Mouse (Mus musculus): Measurements from ENCODE around the gene Ankrd44. TPM values are rescaled to one million over a fixed set of nuclear protein-coding genes. Genes with fewer than 3 reads are reported as not detected.

Gene Ankrd44
- polyA plus RNA-seq, 1 experiment from 2014 or later, result 7.6 TPM

GRCm38 (mm10) chr1:54815206-54815855, 110.9 kb downstream of the Ankrd44 start:
- Histone ChIP-seq H3K36me3 (ENCODE audit: control insufficient read depth, insufficient read depth, low read length) (no peaks in the 10 kb centered on the region), H3K4me1 (ENCODE audit: control insufficient read depth, insufficient read depth, low read length) (no peaks in the 10 kb centered on the region), H3K9ac (ENCODE audit: low read depth, low read length) (no peak overlapping the region), H3K27ac (ENCODE audit: low read length) (no peak overlapping the region), H3K4me2 (ENCODE audit: low read depth, low read length) (no peak overlapping the region), H3K9me3 (ENCODE audit: control insufficient read depth, low read length) (no peaks in the 10 kb centered on the region), H3K27me3 (replicated peaks; ENCODE audit: control insufficient read depth, insufficient read depth, low read length) (no peaks in the 10 kb centered on the region), H3K4me3 (ENCODE audit: low read length) (no peak overlapping the region)
- peak; percentile 78 for ATAC-seq
- WGBS, result 41% methylated on average over 9 of the region's 9 CpGs

GRCm38 (mm10) chr1:54809811-54810549, 116.2 kb downstream of the Ankrd44 start:
- Histone ChIP-seq H3K27me3 (replicated peaks; ENCODE audit: control insufficient read depth, insufficient read depth, low read length) (no peaks in the 10 kb centered on the region), H3K4me3 (ENCODE audit: low read length) (no peak overlapping the region), H3K27ac (ENCODE audit: low read length) (no peak overlapping the region), H3K9ac (ENCODE audit: low read depth, low read length) (no peak overlapping the region), H3K36me3 (ENCODE audit: control insufficient read depth, insufficient read depth, low read length) (no peaks in the 10 kb centered on the region), H3K4me1 (ENCODE audit: control insufficient read depth, insufficient read depth, low read length) (no peaks in the 10 kb centered on the region), H3K9me3 (ENCODE audit: control insufficient read depth, low read length) (no peaks in the 10 kb centered on the region), H3K4me2 (ENCODE audit: low read depth, low read length) (no peak overlapping the region)
- 79% methylated on average over 10 of the region's 10 CpGs for WGBS
- no peak for ATAC-seq

- H3K27ac ChIP-seq (ENCODE audit: low read length), result no peak overlapping the region
- WGBS, result 98% methylated on average over 13 of the region's 13 CpGs
- ATAC-seq, result no peak
- H3K27me3 ChIP-seq (replicated peaks; ENCODE audit: control insufficient read depth, insufficient read depth, low read length), result no peaks in the 10 kb centered on the region
- no peak overlapping the region for H3K4me3 ChIP-seq (ENCODE audit: low read length)
- no peak overlapping the region for H3K9ac ChIP-seq (ENCODE audit: low read depth, low read length)
- H3K9me3 ChIP-seq (ENCODE audit: control insufficient read depth, low read length), result no peaks in the 10 kb centered on the region
- H3K4me1 ChIP-seq (ENCODE audit: control insufficient read depth, insufficient read depth, low read length), result no peaks in the 10 kb centered on the region
- H3K4me2 ChIP-seq (ENCODE audit: low read depth, low read length), result no peak overlapping the region
- H3K36me3 ChIP-seq (ENCODE audit: control insufficient read depth, insufficient read depth, low read length), result no peaks in the 10 kb centered on the region
Measured at GRCm38 (mm10) chr1:54809098-54809490, 117.1 kb downstream of the Ankrd44 start.

- no peak for ATAC-seq
- no peaks in the 10 kb centered on the region for H3K36me3 ChIP-seq (ENCODE audit: control insufficient read depth, insufficient read depth, low read length)
- H3K4me2 ChIP-seq (ENCODE audit: low read depth, low read length), result no peak overlapping the region
- no peaks in the 10 kb centered on the region for H3K9me3 ChIP-seq (ENCODE audit: control insufficient read depth, low read length)
- no peak overlapping the region for H3K27ac ChIP-seq (ENCODE audit: low read length)
- 62% methylated on average over 4 of the region's 4 CpGs for WGBS
- H3K27me3 ChIP-seq (replicated peaks; ENCODE audit: control insufficient read depth, insufficient read depth, low read length), result no peaks in the 10 kb centered on the region
- no peak overlapping the region for H3K4me3 ChIP-seq (ENCODE audit: low read length)
- no peaks in the 10 kb centered on the region for H3K4me1 ChIP-seq (ENCODE audit: control insufficient read depth, insufficient read depth, low read length)
- no peak overlapping the region for H3K9ac ChIP-seq (ENCODE audit: low read depth, low read length)
Measured at GRCm38 (mm10) chr1:54808401-54809097, 117.6 kb downstream of the Ankrd44 start.

- Histone ChIP-seq H3K4me2 (ENCODE audit: low read depth, low read length) (no peak overlapping the region), H3K9ac (ENCODE audit: low read depth, low read length) (no peak overlapping the region), H3K9me3 (ENCODE audit: control insufficient read depth, low read length) (no peaks in the 10 kb centered on the region), H3K4me3 (ENCODE audit: low read length) (no peak overlapping the region), H3K36me3 (ENCODE audit: control insufficient read depth, insufficient read depth, low read length) (no peaks in the 10 kb centered on the region), H3K27me3 (replicated peaks; ENCODE audit: control insufficient read depth, insufficient read depth, low read length) (no peaks in the 10 kb centered on the region), H3K4me1 (ENCODE audit: control insufficient read depth, insufficient read depth, low read length) (no peaks in the 10 kb centered on the region), H3K27ac (ENCODE audit: low read length) (no peak overlapping the region)
- no peak for ATAC-seq
- 89% methylated on average over 3 of the region's 3 CpGs for WGBS
Measured at GRCm38 (mm10) chr1:54807832-54808231, 118.4 kb downstream of the Ankrd44 start.

- ATAC-seq, result no peak
- Histone ChIP-seq H3K4me2 (ENCODE audit: low read depth, low read length) (no peak overlapping the region), H3K4me1 (ENCODE audit: control insufficient read depth, insufficient read depth, low read length) (0 out of 2 replicates have a peak, but pooled peaks cover 2% of the 10 kb centered on the region), H3K9ac (ENCODE audit: low read depth, low read length) (no peak overlapping the region), H3K4me3 (ENCODE audit: low read length) (no peak overlapping the region), H3K36me3 (ENCODE audit: control insufficient read depth, insufficient read depth, low read length) (no peaks in the 10 kb centered on the region), H3K27me3 (replicated peaks; ENCODE audit: control insufficient read depth, insufficient read depth, low read length) (no peaks in the 10 kb centered on the region), H3K9me3 (ENCODE audit: control insufficient read depth, low read length) (no peaks in the 10 kb centered on the region), H3K27ac (ENCODE audit: low read length) (no peak overlapping the region)
- WGBS, result 83% methylated on average over 2 of the region's 2 CpGs
Measured at GRCm38 (mm10) chr1:54806116-54806850, 119.9 kb downstream of the Ankrd44 start.

GRCm38 (mm10) chr1:54804406-54804805, 121.8 kb downstream of the Ankrd44 start:
- Histone ChIP-seq H3K9ac (ENCODE audit: low read depth, low read length) (no peak overlapping the region), H3K27me3 (replicated peaks; ENCODE audit: control insufficient read depth, insufficient read depth, low read length) (no peaks in the 10 kb centered on the region), H3K4me1 (ENCODE audit: control insufficient read depth, insufficient read depth, low read length) (0 out of 2 replicates have a peak, but pooled peaks cover 2% of the 10 kb centered on the region), H3K4me2 (ENCODE audit: low read depth, low read length) (no peak overlapping the region), H3K9me3 (ENCODE audit: control insufficient read depth, low read length) (no peaks in the 10 kb centered on the region), H3K27ac (ENCODE audit: low read length) (no peak overlapping the region), H3K36me3 (ENCODE audit: control insufficient read depth, insufficient read depth, low read length) (no peaks in the 10 kb centered on the region), H3K4me3 (ENCODE audit: low read length) (no peak overlapping the region)
- WGBS, result 93% methylated on average over 9 of the region's 9 CpGs
- no peak for ATAC-seq

GRCm38 (mm10) chr1:54802703-54803102, 123.5 kb downstream of the Ankrd44 start:
- WGBS, result 61% methylated on average over 11 of the region's 11 CpGs

GRCm38 (mm10) chr1:54801256-54801655, 124.9 kb downstream of the Ankrd44 start:
- no peaks in the 10 kb centered on the region for H3K9me3 ChIP-seq (ENCODE audit: control insufficient read depth, low read length)
- no peaks in the 10 kb centered on the region for H3K27me3 ChIP-seq (replicated peaks; ENCODE audit: control insufficient read depth, insufficient read depth, low read length)
- H3K4me2 ChIP-seq (ENCODE audit: low read depth, low read length), result no peak overlapping the region
- WGBS, result 73% methylated on average over 2 of the region's 3 CpGs
- no peak for ATAC-seq
- no peaks in the 10 kb centered on the region for H3K36me3 ChIP-seq (ENCODE audit: control insufficient read depth, insufficient read depth, low read length)
- no peak overlapping the region for H3K4me3 ChIP-seq (ENCODE audit: low read length)
- no peak overlapping the region for H3K27ac ChIP-seq (ENCODE audit: low read length)
- 0 out of 2 replicates have a peak, but pooled peaks cover 2% of the 10 kb centered on the region for H3K4me1 ChIP-seq (ENCODE audit: control insufficient read depth, insufficient read depth, low read length)
- H3K9ac ChIP-seq (ENCODE audit: low read depth, low read length), result no peak overlapping the region

More at GRCm38 (mm10) chr1:54802703-54803102, 123.5 kb downstream of the Ankrd44 start:
- H3K36me3 ChIP-seq (ENCODE audit: control insufficient read depth, insufficient read depth, low read length), result no peaks in the 10 kb centered on the region
- H3K27me3 ChIP-seq (replicated peaks; ENCODE audit: control insufficient read depth, insufficient read depth, low read length), result no peaks in the 10 kb centered on the region
- H3K4me3 ChIP-seq (ENCODE audit: low read length), result no peak overlapping the region
- H3K9me3 ChIP-seq (ENCODE audit: control insufficient read depth, low read length), result no peaks in the 10 kb centered on the region
- ATAC-seq, result no peak
- H3K9ac ChIP-seq (ENCODE audit: low read depth, low read length), result no peak overlapping the region
- H3K27ac ChIP-seq (ENCODE audit: low read length), result no peak overlapping the region
- 0 out of 2 replicates have a peak, but pooled peaks cover 2% of the 10 kb centered on the region for H3K4me1 ChIP-seq (ENCODE audit: control insufficient read depth, insufficient read depth, low read length)
- H3K4me2 ChIP-seq (ENCODE audit: low read depth, low read length), result no peak overlapping the region
